Mouse (Mus musculus): ENCODE results near the gene Timp1.

GRCm38 (mm10) chrX:20920249-20920843 lies 50.4 kb downstream of the Timp1 start:
- TF ChIP-seq GATA1 (IDR thresholded peaks at IDR 0.05; ENCODE audit: low read length) = no peak
- no peak for TF ChIP-seq TAL1 (IDR thresholded peaks at IDR 0.05; ENCODE audit: low read length)

All from erythroblast, embryonic 14.5 days (primary cell).